Mouse (Mus musculus): ENCODE data around the gene Ctnna2.

Ctnna2 gene

GRCm38 (mm10) chr6:77979241-77979961 is at the start of gene Ctnna2:
Gene Ctnna2, minus strand, starts transcription at chr6:77979699.
- peak; percentile 96 for DNase-seq (ENCODE audit: low read depth, low spot score)

- peak; percentile 14 for DNase-seq (ENCODE audit: low read depth, low spot score)
These were observed 896 bp upstream of the Ctnna2 start for GRCm38 (mm10) chr6:77980137-77981052.

GRCm38 (mm10) chr6:77978476-77979240 is 841 bp downstream of the Ctnna2 start:
- no peak for DNase-seq (ENCODE audit: low read depth, low spot score)

GRCm38 (mm10) chr6:77970545-77971242 is 8.8 kb downstream of the Ctnna2 start:
- DNase-seq (ENCODE audit: low read depth, low spot score) = no peak

- DNase-seq (ENCODE audit: low read depth, low spot score) = no peak
These were observed 9.7 kb downstream of the Ctnna2 start for GRCm38 (mm10) chr6:77969774-77970173.

DNA sequence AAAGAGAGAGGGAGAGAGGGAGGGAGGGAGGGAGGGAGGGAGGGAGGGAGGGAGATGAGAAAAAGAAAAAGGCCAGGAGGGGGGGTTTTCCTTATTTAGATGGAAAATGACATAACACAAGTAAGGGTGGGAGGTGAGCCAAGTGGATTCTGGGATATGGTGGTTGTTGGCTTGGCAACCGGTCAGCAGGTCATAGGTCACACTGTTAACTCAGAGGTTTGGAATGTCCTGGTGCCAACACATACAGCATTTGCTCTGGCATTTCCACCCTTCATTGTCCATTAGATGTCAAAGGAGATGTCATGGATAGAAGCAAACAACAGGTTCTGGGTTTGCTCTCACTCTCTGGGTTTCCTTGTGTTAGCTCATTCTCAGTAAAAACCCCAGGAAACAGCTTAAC is 17.5 kb downstream of the Ctnna2 start:
- DNase-seq (ENCODE audit: low read depth, low spot score) = no peak

GRCm38 (mm10) chr6:77951276-77951675 is 28.2 kb downstream of the Ctnna2 start:
- no peak for DNase-seq (ENCODE audit: low read depth, low spot score)

- no peak for DNase-seq (ENCODE audit: low read depth, low spot score)
These were observed 28.8 kb downstream of the Ctnna2 start for GRCm38 (mm10) chr6:77950690-77951089.

GRCm38 (mm10) chr6:77929375-77929774 is 50.1 kb downstream of the Ctnna2 start:
- no peak for DNase-seq (ENCODE audit: low read depth, low spot score)

DNA sequence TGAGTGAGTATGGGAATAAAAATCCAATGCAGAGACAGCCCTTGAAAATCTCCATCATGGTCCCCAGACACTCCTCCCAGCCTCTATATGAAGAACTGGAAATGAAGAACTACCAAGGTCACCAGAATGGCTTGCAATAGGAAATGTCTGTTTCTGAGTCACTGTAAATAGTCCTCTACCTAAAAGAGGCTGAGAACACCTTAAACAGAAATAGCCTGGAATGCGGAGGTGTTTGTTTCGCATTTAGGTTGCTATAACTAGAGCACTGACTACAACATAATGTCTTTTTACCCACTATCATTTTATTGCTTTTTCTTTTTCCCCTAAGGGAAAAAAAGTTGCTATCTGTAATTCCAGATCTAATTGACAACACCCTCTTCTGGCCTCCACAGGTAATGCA is 106.3 kb downstream of the Ctnna2 start:
- DNase-seq (ENCODE audit: low read depth, low spot score) = no peak

DNA sequence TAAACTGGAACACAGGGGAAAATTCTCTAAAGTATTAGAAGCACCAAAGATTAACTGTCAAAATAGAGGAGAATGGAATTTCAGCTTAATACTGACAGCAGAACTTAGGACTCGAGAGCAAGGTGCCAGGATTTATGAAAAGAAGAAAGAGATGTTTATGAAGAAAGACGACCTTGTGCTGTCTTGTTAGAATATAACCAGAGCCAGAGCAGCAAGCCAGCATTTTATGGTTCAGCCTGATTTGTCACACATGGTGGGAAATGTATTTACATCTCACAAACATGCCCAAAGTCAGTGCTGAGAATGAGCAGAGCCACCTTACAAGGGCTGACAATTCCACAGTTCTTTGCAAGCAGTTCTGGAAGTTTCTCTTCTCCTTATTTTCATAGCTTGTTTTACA is 110.2 kb downstream of the Ctnna2 start:
- DNase-seq (ENCODE audit: low read depth, low spot score) = no peak

- no peak for DNase-seq (ENCODE audit: low read depth, low spot score)
These were observed 111.4 kb downstream of the Ctnna2 start for GRCm38 (mm10) chr6:77868119-77868518.

- no peak for DNase-seq (ENCODE audit: low read depth, low spot score)
These were observed 116.1 kb downstream of the Ctnna2 start for GRCm38 (mm10) chr6:77863379-77863778.

DNA sequence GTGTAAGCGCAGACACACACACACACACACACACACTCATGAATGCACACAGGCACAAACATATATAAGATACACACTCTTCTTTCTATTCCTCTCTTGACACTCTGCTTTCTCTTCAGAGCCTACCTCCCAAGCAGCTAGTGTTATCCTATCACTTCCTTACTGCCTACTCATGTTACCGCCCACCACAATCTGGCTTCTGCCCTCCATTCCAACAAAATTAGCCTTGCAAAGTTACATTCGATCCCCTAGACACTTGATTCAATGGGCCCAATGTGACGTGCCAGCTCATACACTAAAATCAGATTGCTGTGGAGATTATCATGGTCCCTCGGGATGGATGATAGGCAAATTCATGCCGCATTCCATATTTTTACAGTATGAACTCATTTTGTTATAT is 116.7 kb downstream of the Ctnna2 start:
- no peak for DNase-seq (ENCODE audit: low read depth, low spot score)

- no peak for DNase-seq (ENCODE audit: low read depth, low spot score)
These were observed 130.1 kb downstream of the Ctnna2 start for GRCm38 (mm10) chr6:77849438-77849837.

- DNase-seq (ENCODE audit: low read depth, low spot score) = no peak
These were observed 130.7 kb downstream of the Ctnna2 start for GRCm38 (mm10) chr6:77848796-77849195.

- DNase-seq (ENCODE audit: low read depth, low spot score) = no peak
These were observed 131.8 kb downstream of the Ctnna2 start for GRCm38 (mm10) chr6:77847651-77848050.

DNA sequence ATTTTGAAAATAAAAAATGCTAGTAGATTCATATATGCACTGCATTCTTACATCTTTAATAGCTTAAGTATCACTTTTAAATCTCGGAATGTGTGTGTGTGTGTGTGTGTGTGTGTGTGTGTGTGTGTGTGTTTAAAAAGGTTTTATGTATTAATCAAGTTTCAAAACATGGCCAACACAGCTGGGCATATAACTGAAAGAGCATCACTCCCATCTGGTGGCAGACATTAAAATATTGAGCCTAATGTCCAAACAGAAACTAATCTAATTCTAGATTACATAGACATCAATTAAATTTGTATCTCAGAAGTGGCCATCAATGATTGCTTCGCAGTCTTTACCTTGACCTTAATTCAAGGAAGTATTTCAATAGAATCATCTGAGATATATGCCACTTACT is 140.4 kb downstream of the Ctnna2 start:
- DNase-seq (ENCODE audit: low read depth, low spot score) = no peak

DNA sequence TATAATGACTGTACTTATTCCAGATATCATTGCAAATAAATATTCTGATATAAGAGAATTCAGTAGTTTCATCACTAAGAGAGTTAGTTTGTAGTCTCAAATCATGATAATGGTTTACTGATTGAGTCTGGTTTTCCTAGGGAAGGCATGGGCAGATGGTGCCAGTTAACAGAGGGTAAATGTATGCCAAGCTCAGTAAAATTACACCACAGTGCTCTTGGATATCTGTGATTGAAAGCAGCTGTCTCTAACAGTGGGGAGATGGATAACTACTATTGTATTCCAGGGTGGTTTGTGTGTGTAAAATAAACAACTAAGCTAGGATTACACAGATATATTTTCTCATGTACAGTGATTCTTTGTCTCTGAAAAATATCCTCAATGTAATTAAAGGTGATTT is 140.8 kb downstream of the Ctnna2 start:
- DNase-seq (ENCODE audit: low read depth, low spot score) = no peak

DNA sequence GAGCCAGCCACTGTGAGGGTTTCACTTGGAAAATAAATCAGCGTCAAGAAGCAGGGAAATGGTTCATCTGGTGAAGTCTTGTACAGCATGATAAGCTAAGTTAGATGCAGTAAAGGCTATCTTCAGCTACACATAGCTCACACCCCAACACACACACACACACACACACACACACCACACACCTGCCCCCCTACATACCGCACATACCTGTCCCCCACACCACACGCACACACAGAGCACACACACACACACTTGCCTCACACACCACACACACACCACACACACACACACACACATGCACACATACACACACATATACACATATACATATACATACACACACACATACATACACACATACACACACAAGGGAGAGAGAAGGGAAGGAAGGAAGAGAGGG is 142.0 kb downstream of the Ctnna2 start:
- DNase-seq (ENCODE audit: low read depth, low spot score) = no peak

DNA sequence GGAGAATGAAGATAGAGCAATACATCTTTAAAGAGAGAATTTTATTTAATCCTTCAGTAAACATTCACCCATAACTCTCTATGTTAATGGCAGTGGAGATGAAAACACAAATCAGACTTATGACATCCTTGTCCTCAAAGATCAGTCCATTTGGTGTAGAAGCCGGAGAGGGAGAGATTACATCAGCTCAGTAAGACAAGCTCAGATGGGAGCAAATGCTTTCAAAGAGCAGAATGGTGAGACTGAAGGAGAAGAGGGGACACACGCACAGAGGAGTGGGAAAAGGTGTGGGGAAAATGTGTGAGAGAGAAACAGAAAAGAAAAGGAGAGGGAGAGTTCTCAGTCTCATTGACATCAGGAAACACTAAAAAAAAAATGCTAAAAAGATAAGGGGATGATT is 144.8 kb downstream of the Ctnna2 start:
- DNase-seq (ENCODE audit: low read depth, low spot score) = no peak
